Mouse (Mus musculus) cerebellum, postnatal 36 days (tissue): ENCODE results near the gene Btn2a2.

Experiments
- DNase-seq, 2 experiments: peaks; one replicate each; pipeline ENCODE4 v3.0.0; 2021 to 2022; ENCODE audit warnings: mixed read lengths in 2 of 2

Btn2a2 gene

GRCm38 (mm10) chr13:23521703-23522102 is 33.0 kb upstream of the Btn2a2 start:
- DNase-seq, result peak; percentile 78 to 83

DNA sequence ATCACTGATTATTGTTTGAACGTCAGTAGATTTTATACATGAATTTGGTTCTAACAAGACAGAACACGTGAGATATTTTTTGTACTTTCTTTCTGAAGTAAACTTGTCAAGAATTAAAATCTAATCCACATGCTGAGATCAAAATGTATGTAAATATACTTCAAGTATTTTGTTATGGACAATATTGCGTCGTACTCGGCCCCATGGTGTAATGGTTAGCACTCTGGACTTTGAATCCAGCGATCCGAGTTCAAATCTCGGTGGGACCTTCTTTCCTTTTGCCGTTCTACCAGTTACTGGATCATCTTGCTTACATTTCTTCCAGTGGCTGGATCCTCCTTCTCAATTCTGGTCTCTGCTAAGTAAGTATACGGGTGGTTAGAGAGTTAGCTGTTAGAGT is 30.8 kb upstream of the Btn2a2 start:
- DNase-seq, result peak; percentile 69 to 86

DNA sequence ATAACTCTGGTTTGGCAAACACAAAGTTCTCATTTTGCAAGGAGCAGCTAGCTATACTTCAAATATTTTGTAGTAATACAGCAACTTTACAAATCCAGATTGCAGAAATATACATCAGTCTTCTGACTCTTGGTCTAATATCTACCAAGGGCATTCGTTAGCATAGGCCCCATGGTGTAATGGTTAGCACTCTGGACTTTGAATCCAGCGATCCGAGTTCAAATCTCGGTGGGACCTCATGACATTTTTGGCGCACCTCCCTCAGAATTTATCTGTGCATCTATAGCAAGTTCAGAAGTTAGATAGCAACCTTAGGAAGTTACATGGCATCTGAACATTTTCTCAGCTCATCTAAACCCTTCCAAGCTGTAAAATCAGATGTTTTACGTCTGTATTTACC is 30.2 kb upstream of the Btn2a2 start:
- DNase-seq, result peak; percentile 69 to 89

DNA sequence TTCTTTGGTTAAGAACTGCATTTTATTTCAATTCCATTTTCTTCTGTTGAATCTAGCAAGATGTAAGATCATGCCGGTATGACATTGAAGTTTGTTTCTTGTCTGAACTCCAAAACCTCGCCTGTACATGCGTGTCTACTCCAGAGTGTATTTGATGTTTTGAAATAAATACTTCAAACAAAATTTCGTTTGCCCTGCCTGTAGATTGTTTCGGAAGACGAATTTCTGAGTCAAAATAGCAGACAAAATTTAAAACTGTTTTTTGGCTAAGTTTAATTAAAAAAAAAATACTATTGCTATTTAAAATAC is 29.6 kb upstream of the Btn2a2 start:
- no peak for DNase-seq

- DNase-seq, result peak; percentile 84 to 96
These were observed 29.1 kb upstream of the Btn2a2 start for GRCm38 (mm10) chr13:23517603-23518294.

- peak; percentile 76 to 87 for DNase-seq
These were observed 28.4 kb upstream of the Btn2a2 start for GRCm38 (mm10) chr13:23516822-23517602.

GRCm38 (mm10) chr13:23515826-23516620 is 27.4 kb upstream of the Btn2a2 start:
- DNase-seq, result no peak

- no peak for DNase-seq
These were observed 26.6 kb upstream of the Btn2a2 start for GRCm38 (mm10) chr13:23515281-23515680.

- no peak for DNase-seq
These were observed 24.9 kb upstream of the Btn2a2 start for GRCm38 (mm10) chr13:23513517-23513916.

- DNase-seq, result no peak
These were observed 21.5 kb upstream of the Btn2a2 start for GRCm38 (mm10) chr13:23510127-23510526.

- DNase-seq, result no peak
These were observed 18.3 kb upstream of the Btn2a2 start for GRCm38 (mm10) chr13:23506819-23507515.

DNA sequence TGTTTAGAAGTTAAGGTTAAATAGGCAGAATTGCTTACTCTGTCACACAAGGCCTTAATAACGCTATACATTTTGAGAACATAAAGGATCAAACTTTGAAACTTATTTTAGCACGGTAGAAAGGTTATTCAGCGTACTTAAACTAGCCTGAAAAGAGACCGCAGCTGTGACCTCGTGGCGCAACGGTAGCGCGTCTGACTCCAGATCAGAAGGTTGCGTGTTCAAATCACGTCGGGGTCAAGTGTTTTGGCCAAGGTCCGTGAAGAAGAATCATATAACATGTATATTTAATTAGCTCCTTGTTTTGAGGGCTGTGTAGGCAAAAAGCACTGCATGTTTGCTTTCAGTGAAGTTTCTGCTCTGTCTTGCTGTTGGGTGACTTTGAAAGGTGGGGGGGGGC is 17.7 kb upstream of the Btn2a2 start:
- peak; percentile 19 to 41 for DNase-seq

- DNase-seq, result no peak
These were observed 17.1 kb upstream of the Btn2a2 start for GRCm38 (mm10) chr13:23505662-23506345.

DNA sequence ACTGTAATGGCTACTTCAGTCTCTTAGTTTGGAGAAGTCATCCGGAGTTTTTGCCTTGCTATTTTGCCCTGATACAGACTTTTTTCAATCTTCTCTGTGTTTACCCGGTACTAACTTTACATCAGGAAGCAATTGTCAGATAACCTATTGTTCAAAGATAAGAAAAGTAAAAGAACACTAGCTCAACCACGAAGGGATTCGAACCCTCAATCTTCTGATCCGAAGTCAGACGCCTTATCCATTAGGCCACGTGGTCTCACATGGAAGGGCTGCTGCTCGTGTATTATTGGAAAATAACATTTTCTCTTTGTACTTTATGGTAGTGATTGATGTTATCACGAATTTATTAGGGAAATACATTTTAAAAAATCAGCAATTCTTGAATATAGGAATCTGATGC is 15.1 kb upstream of the Btn2a2 start:
- DNase-seq, result peak; percentile 35 to 66

DNA sequence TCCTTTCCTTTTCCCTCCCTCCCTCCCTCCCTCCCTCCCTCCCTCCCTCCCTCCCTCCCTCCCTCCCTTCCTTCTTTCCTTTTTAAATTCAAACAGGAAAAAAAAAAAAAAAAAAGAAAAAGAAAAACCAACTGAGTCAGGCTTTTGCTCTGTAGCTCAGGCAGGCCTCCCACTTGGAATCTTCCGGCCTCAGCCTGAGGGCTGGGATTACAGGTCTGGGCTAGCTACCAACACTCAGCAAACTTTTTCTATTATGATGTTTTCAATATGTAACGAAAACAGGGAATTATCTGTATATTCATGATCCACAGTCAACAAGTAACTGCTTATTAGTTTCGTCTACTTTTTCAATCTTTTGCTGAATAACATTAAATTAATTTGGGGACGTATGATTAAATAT is 14.3 kb upstream of the Btn2a2 start:
- DNase-seq, result no peak

- no peak for DNase-seq
These were observed 13.4 kb upstream of the Btn2a2 start for GRCm38 (mm10) chr13:23502031-23502567.

GRCm38 (mm10) chr13:23501511-23501910 is 12.9 kb upstream of the Btn2a2 start:
- no peak for DNase-seq

- DNase-seq, result peak; percentile 48 to 65
These were observed 12.0 kb upstream of the Btn2a2 start for GRCm38 (mm10) chr13:23500424-23501200.

DNA sequence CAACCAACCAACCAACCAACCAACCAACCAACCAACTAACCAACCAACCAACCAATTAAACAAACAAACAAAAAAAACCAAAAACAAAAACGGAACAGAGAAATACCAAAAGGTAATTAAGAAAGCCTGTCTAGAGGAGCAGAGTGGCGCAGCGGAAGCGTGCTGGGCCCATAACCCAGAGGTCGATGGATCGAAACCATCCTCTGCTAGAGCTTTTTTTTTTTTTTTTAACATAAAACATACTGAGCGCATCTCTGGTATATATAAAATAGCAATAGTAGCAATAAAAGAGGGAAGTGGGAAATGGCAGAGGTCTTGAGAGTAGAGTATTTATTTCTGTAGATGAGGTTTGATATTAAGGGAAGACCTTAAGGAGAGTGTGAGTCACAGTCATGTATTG is 11.3 kb upstream of the Btn2a2 start:
- DNase-seq, result no peak

GRCm38 (mm10) chr13:23498653-23499052 is 10.0 kb upstream of the Btn2a2 start:
- DNase-seq, result no peak

GRCm38 (mm10) chr13:23497656-23498321 is 9.1 kb upstream of the Btn2a2 start:
- peak; percentile 10 to 30 for DNase-seq
